Mouse (Mus musculus): ENCODE data around the gene Gmnn. TPM values are rescaled to one million over a fixed set of nuclear protein-coding genes. Genes with fewer than 3 reads are reported as not detected.
"Not testable (repeated sequence)": the region's sequence is repeated elsewhere in the genome, so short reads cannot be mapped to it uniquely, and the experiment has no call there.

Gmnn gene
- total RNA-seq, 1 experiment from 2014 or later, result 161 TPM

DNA sequence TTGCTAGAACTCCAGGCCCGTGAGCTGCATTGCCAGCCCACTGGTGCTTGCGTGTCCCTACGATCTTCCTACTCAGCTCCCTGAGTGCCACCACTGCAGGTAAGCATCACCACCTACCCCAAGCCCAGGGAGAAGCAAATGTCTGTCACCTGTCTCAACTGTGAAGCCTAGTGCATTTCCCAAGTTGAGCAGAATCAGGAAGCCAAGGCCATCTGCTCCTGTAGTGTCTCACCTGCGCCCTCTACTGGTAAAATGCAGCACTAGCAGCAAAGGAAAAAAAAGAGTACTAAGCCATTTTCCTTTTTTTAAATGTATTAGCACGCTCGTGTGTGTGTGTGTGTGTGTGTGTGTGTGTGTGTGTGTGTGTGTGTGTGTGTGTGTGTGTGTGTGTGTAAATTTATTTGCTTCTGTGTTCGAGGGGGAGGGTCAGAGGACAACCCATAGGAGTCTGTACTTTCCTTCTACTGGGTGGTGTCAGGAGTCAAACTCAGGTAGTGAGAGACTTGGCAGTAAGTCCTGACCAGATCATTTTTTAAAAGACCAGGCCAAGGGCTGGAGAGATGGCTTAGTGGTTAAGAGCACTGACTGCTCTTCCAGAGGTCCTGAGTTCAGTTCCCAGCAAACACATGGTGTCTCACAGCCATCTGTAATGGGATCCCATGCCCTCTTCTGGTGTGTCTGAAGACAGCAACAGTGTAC, 14.6 kb upstream of the Gmnn start:
- peak; percentile 71 to 85 for ATAC-seq (replicated peaks in 1 of 2; ENCODE audit: insufficient read depth in 1 of 2, low FRiP score in 2 of 2, low TSS enrichment in 1 of 2, low read depth in 1 of 2, poor library complexity in 2 of 2, severe bottlenecking in 2 of 2)

- not testable (repeated sequence) for ATAC-seq (replicated peaks in 1 of 2; ENCODE audit: insufficient read depth in 1 of 2, low FRiP score in 2 of 2, low TSS enrichment in 1 of 2, low read depth in 1 of 2, poor library complexity in 2 of 2, severe bottlenecking in 2 of 2)
Measured at GRCm38 (mm10) chr13:24771482-24771881, 9.8 kb upstream of the Gmnn start.

GRCm38 (mm10) chr13:24767809-24768208, 6.1 kb upstream of the Gmnn start:
- not testable (repeated sequence) for ATAC-seq (replicated peaks in 1 of 2; ENCODE audit: insufficient read depth in 1 of 2, low FRiP score in 2 of 2, low TSS enrichment in 1 of 2, low read depth in 1 of 2, poor library complexity in 2 of 2, severe bottlenecking in 2 of 2)

GRCm38 (mm10) chr13:24762254-24762653, 531 bp upstream of the Gmnn start:
- no peak for ATAC-seq (replicated peaks in 1 of 2; ENCODE audit: insufficient read depth in 1 of 2, low FRiP score in 2 of 2, low TSS enrichment in 1 of 2, low read depth in 1 of 2, poor library complexity in 2 of 2, severe bottlenecking in 2 of 2)

GRCm38 (mm10) chr13:24761083-24761402, 680 bp downstream of the Gmnn start:
- ATAC-seq (replicated peaks in 1 of 2; ENCODE audit: insufficient read depth in 1 of 2, low FRiP score in 2 of 2, low TSS enrichment in 1 of 2, low read depth in 1 of 2, poor library complexity in 2 of 2, severe bottlenecking in 2 of 2), result no peak

GRCm38 (mm10) chr13:24760351-24760870, 1.3 kb downstream of the Gmnn start:
- ATAC-seq (replicated peaks in 1 of 2; ENCODE audit: insufficient read depth in 1 of 2, low FRiP score in 2 of 2, low TSS enrichment in 1 of 2, low read depth in 1 of 2, poor library complexity in 2 of 2, severe bottlenecking in 2 of 2), result no peak

DNA sequence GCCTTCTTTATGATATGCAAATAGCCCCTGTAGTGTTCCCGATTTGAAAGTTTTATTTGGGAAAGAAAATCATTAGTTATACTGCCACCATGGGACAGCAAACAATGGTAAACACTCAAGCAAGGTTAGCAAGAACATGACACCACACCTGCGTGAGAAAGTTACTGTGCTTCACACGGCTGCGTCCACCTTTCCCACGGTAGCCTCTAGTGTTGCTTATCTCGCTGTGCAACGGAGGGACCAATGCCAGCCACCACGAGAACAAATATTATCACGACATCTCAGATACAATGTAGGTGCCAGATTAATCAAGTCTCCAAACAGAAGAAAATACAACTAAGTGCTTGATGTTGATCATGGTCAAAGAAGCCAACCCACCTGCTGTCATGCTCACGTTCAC, 2.3 kb downstream of the Gmnn start:
- no peak for ATAC-seq (replicated peaks in 1 of 2; ENCODE audit: insufficient read depth in 1 of 2, low FRiP score in 2 of 2, low TSS enrichment in 1 of 2, low read depth in 1 of 2, poor library complexity in 2 of 2, severe bottlenecking in 2 of 2)

GRCm38 (mm10) chr13:24757820-24758564, 3.7 kb downstream of the Gmnn start:
- no peak for ATAC-seq (replicated peaks in 1 of 2; ENCODE audit: insufficient read depth in 1 of 2, low FRiP score in 2 of 2, low TSS enrichment in 1 of 2, low read depth in 1 of 2, poor library complexity in 2 of 2, severe bottlenecking in 2 of 2)

GRCm38 (mm10) chr13:24756756-24757155, 5.0 kb downstream of the Gmnn start:
- ATAC-seq (replicated peaks in 1 of 2; ENCODE audit: insufficient read depth in 1 of 2, low FRiP score in 2 of 2, low TSS enrichment in 1 of 2, low read depth in 1 of 2, poor library complexity in 2 of 2, severe bottlenecking in 2 of 2), result no peak

GRCm38 (mm10) chr13:24751396-24751795, 10.3 kb downstream of the Gmnn start:
- ATAC-seq (replicated peaks in 1 of 2; ENCODE audit: insufficient read depth in 1 of 2, low FRiP score in 2 of 2, low TSS enrichment in 1 of 2, low read depth in 1 of 2, poor library complexity in 2 of 2, severe bottlenecking in 2 of 2), result no peak

DNA sequence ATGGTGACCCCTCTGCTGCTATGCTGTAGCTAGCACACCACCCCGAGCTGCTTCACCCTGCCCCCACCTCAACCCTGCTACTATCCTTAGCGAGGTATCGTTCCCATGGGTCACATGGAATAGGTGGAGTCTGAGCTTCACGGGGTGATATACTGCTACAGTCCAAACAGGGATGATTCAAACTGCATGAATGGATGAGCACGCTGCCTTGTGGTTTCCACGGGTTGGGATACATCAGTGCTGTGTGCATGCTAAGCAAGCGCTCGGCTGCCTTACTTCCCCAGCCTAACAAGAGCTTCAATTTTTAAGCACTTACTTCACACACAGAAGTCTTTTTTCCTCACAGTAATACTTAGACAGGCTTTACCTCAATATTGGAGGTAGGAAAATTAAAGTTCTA, 10.9 kb downstream of the Gmnn start:
- ATAC-seq (replicated peaks in 1 of 2; ENCODE audit: insufficient read depth in 1 of 2, low FRiP score in 2 of 2, low TSS enrichment in 1 of 2, low read depth in 1 of 2, poor library complexity in 2 of 2, severe bottlenecking in 2 of 2), result no peak

DNA sequence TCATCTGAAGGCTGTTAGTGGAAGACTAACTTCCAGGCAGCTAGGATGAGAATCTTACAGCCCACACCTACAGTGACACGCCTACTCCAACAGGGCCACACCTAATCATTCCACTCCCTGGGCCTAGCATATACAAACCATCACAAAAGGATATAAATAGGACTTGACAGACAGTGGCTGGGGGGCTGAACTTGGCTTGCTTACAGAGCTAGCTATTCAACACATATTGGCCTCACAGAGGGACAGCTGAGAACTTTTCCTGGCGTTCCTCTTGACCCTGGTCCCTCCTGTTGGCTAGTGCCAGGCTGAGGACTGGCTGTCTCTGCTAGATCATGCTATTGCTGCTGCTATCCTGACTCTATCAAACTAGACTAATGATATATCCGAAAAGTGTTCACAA, 13.9 kb downstream of the Gmnn start:
- no peak for ATAC-seq (replicated peaks in 1 of 2; ENCODE audit: insufficient read depth in 1 of 2, low FRiP score in 2 of 2, low TSS enrichment in 1 of 2, low read depth in 1 of 2, poor library complexity in 2 of 2, severe bottlenecking in 2 of 2)

DNA sequence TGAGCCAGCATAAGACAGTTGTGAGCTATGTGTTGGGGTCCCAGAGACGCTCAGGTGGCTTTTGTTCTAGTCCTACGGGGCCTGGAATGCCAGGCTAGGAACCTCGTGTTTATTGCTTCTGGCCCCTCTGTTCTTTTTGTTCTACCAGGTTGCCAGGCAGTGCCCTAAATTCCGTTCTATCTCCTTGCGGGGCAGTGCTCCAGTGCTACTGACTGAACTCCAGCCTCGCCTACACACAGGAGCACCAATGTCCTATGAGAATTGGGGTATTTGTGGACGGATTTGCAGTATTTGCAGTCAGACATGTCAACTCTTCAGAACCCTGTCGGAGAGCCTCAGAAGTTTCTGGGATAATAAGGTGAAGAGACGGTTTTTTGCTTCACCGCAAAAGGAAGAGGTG, 20.7 kb downstream of the Gmnn start, which contains the start of gene Armh2:
Gene Armh2, plus strand, starts transcription at position 205 of the 400 bp plus-strand sequence.
- no peak for ATAC-seq (replicated peaks in 1 of 2; ENCODE audit: insufficient read depth in 1 of 2, low FRiP score in 2 of 2, low TSS enrichment in 1 of 2, low read depth in 1 of 2, poor library complexity in 2 of 2, severe bottlenecking in 2 of 2)

DNA sequence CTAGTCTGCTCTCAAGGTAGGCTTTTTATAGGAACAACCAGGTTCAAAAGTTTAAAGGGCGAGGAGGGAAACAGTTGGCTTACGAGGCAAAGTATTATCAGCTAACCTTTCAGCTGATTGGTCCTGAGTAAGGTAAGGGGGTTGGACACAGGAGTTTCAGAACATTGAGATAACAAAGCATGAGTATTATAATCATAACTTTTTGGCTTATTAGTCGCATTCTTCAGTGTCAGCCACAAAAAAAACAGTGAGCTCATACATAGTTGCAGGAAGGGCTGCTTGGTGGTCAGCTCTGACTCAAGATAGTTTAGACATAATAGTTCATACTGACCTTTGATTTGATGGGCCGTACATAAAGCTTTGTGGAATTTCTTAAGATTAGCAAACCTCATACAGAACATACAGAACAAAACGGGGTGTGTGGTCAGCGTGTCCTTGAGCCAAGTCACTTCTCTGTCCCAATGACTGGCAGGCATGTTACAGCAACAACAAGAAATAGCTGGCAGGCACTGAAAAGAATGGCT, 26.1 kb downstream of the Gmnn start:
- ATAC-seq (replicated peaks in 1 of 2; ENCODE audit: insufficient read depth in 1 of 2, low FRiP score in 2 of 2, low TSS enrichment in 1 of 2, low read depth in 1 of 2, poor library complexity in 2 of 2, severe bottlenecking in 2 of 2), result no peak

GRCm38 (mm10) chr13:24734502-24734901, 27.2 kb downstream of the Gmnn start:
- no peak for ATAC-seq (replicated peaks in 1 of 2; ENCODE audit: insufficient read depth in 1 of 2, low FRiP score in 2 of 2, low TSS enrichment in 1 of 2, low read depth in 1 of 2, poor library complexity in 2 of 2, severe bottlenecking in 2 of 2)

DNA sequence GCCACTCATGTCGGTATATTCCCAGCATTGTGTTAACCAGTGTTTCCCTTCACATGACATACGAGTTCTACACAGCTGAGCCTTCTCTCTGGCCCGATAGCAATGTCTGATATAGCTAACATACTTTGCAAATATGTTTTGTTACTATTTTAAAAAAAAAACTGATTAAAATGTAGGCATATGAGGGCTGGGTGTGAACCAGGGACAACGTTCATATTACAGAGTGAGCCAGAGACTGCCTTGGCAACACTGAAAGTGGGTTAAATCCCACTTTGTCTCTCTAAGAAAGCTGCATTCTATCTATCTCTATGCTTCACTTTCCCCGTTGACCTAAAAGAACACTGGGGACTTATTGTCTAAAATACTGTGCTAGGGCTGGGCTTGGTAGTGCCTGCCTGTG, 32.6 kb downstream of the Gmnn start:
- ATAC-seq (replicated peaks in 1 of 2; ENCODE audit: insufficient read depth in 1 of 2, low FRiP score in 2 of 2, low TSS enrichment in 1 of 2, low read depth in 1 of 2, poor library complexity in 2 of 2, severe bottlenecking in 2 of 2), result no peak

- ATAC-seq (replicated peaks in 1 of 2; ENCODE audit: insufficient read depth in 1 of 2, low FRiP score in 2 of 2, low TSS enrichment in 1 of 2, low read depth in 1 of 2, poor library complexity in 2 of 2, severe bottlenecking in 2 of 2), result no peak
Measured at GRCm38 (mm10) chr13:24724395-24724759, 37.3 kb downstream of the Gmnn start.

GRCm38 (mm10) chr13:24723699-24724394, 37.9 kb downstream of the Gmnn start:
- no peak for ATAC-seq (replicated peaks in 1 of 2; ENCODE audit: insufficient read depth in 1 of 2, low FRiP score in 2 of 2, low TSS enrichment in 1 of 2, low read depth in 1 of 2, poor library complexity in 2 of 2, severe bottlenecking in 2 of 2)

Data from hematopoietic stem cell, adult 5-6 weeks (primary cell).